Mouse (Mus musculus) kidney, embryonic 16.5 days (tissue): ENCODE measurements around the gene Fbxl21. TPM values are rescaled to one million over a fixed set of nuclear protein-coding genes. Genes with fewer than 3 reads are reported as not detected.

Experiments used
- ATAC-seq: fragments of 200-750 bp; cut with Nextera tagmentation; 2 replicates; pipeline ENCODE4 v1.8.0; 2017; ENCODE audit warnings: moderate TSS enrichment; ENCODE audit not compliant: low FRiP score, low TSS enrichment
- H3K27ac ChIP-seq: fragments of 300-500 bp; sonication (generic); 2 replicates; pipeline ENCODE4 v1.5.1; 2014; ENCODE audit warnings: low read length
- H3K27me3 ChIP-seq: fragments of 300-500 bp; sonication (generic); 2 replicates; pipeline ENCODE4 v1.6.1; 2014; ENCODE audit warnings: low read length, control low read depth, mixed read lengths; ENCODE audit not compliant: insufficient read depth
- H3K36me3 ChIP-seq: fragments of 300-500 bp; sonication (generic); 2 replicates; pipeline ENCODE4 v1.6.1; 2014; ENCODE audit warnings: low read length, control low read depth, mixed read lengths; ENCODE audit not compliant: insufficient read depth
- H3K4me1 ChIP-seq: fragments of 300-500 bp; sonication (generic); 2 replicates; pipeline ENCODE4 v1.6.1; 2014; ENCODE audit warnings: low read length, control low read depth, mixed read lengths; ENCODE audit not compliant: insufficient read depth
- H3K4me2 ChIP-seq: fragments of 300-500 bp; sonication (generic); replicated peaks from 2 replicates; pipeline ENCODE4 v1.6.1; 2014; ENCODE audit warnings: low read depth, low read length
- H3K4me3 ChIP-seq: fragments of 300-500 bp; sonication (generic); 2 replicates; pipeline ENCODE4 v1.5.1; 2014; ENCODE audit warnings: mild to moderate bottlenecking, low read length
- H3K9ac ChIP-seq: fragments of 300-500 bp; sonication (generic); replicated peaks from 2 replicates; pipeline ENCODE4 v1.6.1; 2014; ENCODE audit warnings: low read length
- H3K9me3 ChIP-seq: fragments of 300-500 bp; sonication (generic); 2 replicates; pipeline ENCODE4 v1.6.1; 2016; ENCODE audit warnings: low read length, control low read depth
- WGBS: fragments of 180-500 bp; shearing (Covaris S2); extraction: QIAGEN DNeasy Blood & Tissue Kit; methylation state at CpG from one replicate; pipeline ENCODE4 v1.1.7; 2014; 5-methylcytosine and 5-hydroxymethylcytosine counted together
- polyA plus RNA-seq: library from polyadenylated mRNA; unstranded; fragments of >200 nt; fragmentation: Nextera tagmentation; extraction: Ambion mirVana; gene quantifications from 2 replicates; pipeline ENCODE4 v1.2.1, GENCODE M21; 2015

Gene Fbxl21
- polyA plus RNA-seq, 1 experiment from 2014 or later = 2.0 TPM

DNA sequence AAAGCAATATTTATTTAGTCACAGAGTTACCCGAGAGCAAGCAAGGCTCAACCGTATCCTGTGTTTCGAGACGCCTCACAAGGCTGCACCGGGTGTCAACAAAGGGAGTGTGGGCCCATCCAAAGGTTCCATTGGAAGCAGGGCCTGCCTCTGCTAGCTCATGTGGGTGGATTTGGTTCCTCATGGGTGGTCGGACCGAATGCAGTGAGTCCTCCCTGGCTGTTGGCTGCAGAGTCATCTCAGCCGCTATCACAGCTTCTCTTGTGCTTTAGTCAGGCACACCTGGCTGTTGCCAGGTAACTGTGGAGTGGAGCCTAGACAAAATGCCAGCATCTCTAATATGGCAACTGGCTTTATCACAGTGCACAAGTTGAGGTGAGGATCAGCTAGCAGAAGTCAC is 21.6 kb upstream of the Fbxl21 start:
- Histone ChIP-seq H3K27me3 (no peaks in the 10 kb centered on the region), H3K4me1 (no peaks in the 10 kb centered on the region), H3K9me3 (no peaks in the 10 kb centered on the region), H3K4me2 (no peak overlapping the region), H3K36me3 (no peaks in the 10 kb centered on the region), H3K4me3 (no peak overlapping the region), H3K9ac (no peak overlapping the region), H3K27ac (no peak overlapping the region)
- 51% methylated on average over 8 of the region's 8 CpGs for WGBS
- ATAC-seq = peak; percentile 42; the same call in 1 of the 2 replicates

DNA sequence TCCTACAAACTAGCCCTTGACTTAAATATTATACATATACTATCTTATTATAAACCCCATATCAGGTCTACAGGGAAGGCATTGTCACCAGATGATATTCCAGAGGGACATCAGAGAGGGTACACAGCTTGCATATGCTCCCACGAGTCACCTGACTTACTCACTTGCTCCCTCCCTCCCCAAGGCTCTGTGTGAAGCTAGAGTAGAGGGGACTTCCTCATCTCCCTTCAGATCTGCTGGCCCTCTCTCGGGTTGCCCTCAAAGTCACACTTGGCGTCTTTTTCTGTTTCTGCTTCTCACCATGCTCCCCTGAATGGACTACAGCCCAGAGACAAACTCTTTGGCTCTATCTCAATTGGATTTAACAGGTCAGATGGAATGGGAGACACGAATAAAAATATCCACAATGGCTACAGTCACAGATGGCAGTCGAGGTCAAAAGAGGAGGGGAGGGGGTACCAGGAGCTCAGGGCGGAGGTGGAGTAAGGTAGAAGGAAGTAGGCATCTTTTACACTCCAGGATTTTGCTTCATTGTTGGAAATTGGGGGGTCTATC is 20.3 kb upstream of the Fbxl21 start:
- Histone ChIP-seq H3K36me3 (no peaks in the 10 kb centered on the region), H3K27ac (no peak overlapping the region), H3K4me3 (no peak overlapping the region), H3K27me3 (no peaks in the 10 kb centered on the region), H3K4me1 (no peaks in the 10 kb centered on the region), H3K9ac (no peak overlapping the region), H3K9me3 (no peaks in the 10 kb centered on the region), H3K4me2 (no peak overlapping the region)
- WGBS = 72% methylated on average over 6 of the region's 6 CpGs
- ATAC-seq = no peak

DNA sequence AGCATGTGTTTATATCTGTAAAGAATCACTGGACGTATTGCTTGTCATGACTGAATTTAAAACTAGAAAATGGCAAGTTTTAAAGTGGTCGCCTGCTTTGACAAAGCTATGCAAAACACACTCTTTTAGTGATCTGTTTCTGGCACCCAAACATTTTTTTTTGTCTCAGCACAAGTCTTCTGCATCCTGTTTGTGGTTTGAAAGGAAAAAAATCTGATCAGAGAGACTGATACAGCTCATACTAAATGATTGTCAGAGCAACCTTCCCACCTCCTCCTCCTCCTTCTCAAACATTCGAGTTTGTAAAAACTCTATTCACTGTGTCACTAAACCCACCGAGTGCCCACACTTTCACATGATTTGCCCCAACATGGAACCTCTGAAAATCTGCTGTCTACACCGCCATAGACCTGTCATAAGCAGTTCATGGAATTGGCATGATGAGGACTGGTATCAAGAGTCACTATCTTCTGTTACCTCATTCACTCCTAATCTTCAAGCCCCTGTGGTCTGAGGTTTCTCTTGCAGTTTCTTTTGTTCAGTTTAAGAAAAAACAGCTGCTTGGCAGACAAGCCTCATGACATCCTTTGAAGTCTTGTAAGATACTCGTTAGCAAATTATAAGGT is 15.3 kb upstream of the Fbxl21 start:
- Histone ChIP-seq H3K9me3 (peaks cover 4% of the 10 kb centered on the region; the same call in 1 of the 2 replicates), H3K4me2 (no peak overlapping the region), H3K4me3 (no peak overlapping the region), H3K9ac (no peak overlapping the region), H3K4me1 (no peaks in the 10 kb centered on the region), H3K36me3 (no peaks in the 10 kb centered on the region), H3K27ac (no peak overlapping the region), H3K27me3 (no peaks in the 10 kb centered on the region)
- no peak for ATAC-seq
- WGBS = 75% methylated on average over 6 of the region's 6 CpGs

DNA sequence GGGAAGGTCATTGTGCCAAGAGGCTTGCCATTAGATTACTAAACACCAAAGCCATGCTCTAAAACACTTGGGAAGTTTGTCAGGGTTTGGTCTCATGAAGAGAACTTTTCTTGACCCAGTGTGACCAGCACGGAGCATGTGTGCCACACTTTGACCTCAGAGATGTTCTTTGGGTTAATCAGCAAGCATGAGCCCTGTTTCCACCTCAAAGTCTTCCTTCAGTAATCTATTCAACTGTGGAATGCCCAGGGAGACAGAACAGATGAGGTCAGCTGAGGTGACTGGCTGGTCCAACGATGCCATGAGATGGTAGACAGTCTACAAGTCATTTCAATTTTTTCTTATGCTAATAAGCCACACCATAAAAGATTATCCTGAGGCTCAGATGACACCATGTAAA is 12.5 kb upstream of the Fbxl21 start:
- H3K9ac ChIP-seq = no peak overlapping the region
- no peaks in the 10 kb centered on the region for H3K4me1 ChIP-seq
- no peak for ATAC-seq
- H3K27ac ChIP-seq = no peak overlapping the region
- no peaks in the 10 kb centered on the region for H3K27me3 ChIP-seq
- no peaks in the 10 kb centered on the region for H3K36me3 ChIP-seq
- H3K9me3 ChIP-seq = peaks cover 4% of the 10 kb centered on the region; the same call in 1 of the 2 replicates
- 74% methylated on average over 2 of the region's 2 CpGs for WGBS
- no peak overlapping the region for H3K4me2 ChIP-seq
- no peak overlapping the region for H3K4me3 ChIP-seq

DNA sequence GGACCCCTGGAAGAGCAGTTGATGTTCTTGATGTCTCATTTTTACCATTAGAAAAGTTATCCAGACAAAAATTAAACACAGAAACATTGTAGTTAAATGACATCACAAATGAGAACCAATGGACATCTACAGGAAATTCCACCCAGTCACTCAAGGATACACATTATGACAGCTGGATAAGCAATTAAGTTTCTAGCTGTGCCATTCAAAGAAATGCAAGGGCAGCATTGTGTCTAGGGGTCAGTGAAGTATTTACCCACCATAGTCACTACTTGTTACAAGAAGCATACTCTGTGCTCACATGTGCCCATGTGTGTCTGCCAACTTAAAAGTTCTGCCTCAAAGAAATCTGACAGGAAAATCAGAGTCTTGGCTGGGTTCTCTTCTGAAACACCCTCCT is 8.7 kb upstream of the Fbxl21 start:
- H3K27ac ChIP-seq = no peak overlapping the region
- H3K27me3 ChIP-seq = no peaks in the 10 kb centered on the region
- no peak for ATAC-seq
- H3K9me3 ChIP-seq = no peaks in the 10 kb centered on the region
- no peaks in the 10 kb centered on the region for H3K36me3 ChIP-seq
- H3K9ac ChIP-seq = no peak overlapping the region
- H3K4me3 ChIP-seq = no peak overlapping the region
- H3K4me1 ChIP-seq = no peaks in the 10 kb centered on the region
- no peak overlapping the region for H3K4me2 ChIP-seq

DNA sequence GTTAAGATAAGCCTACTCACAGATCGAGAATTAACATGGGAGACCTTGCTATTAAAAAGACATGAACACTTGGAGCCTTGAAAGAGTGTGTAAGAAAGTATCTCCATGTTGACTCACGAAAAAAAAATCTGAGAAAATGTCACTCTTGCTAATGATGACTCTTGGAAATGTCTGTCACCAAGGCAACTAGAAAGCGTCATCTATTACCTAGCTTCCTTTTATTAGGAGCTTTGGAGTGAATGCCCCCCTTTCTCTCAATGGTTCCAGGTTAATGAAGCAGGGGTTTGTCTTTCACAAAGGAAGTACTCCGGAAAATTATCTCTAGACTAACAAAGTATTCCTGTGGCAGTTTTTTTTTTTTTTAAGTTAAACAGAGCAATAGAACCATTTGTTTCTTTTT is 6.0 kb upstream of the Fbxl21 start:
- Histone ChIP-seq H3K36me3 (no peaks in the 10 kb centered on the region), H3K4me3 (no peak overlapping the region), H3K9me3 (no peaks in the 10 kb centered on the region), H3K4me2 (no peak overlapping the region), H3K4me1 (no peaks in the 10 kb centered on the region), H3K27me3 (no peaks in the 10 kb centered on the region), H3K9ac (no peak overlapping the region), H3K27ac (no peak overlapping the region)
- no peak for ATAC-seq
- 67% methylated on average over 4 of the region's 4 CpGs for WGBS

DNA sequence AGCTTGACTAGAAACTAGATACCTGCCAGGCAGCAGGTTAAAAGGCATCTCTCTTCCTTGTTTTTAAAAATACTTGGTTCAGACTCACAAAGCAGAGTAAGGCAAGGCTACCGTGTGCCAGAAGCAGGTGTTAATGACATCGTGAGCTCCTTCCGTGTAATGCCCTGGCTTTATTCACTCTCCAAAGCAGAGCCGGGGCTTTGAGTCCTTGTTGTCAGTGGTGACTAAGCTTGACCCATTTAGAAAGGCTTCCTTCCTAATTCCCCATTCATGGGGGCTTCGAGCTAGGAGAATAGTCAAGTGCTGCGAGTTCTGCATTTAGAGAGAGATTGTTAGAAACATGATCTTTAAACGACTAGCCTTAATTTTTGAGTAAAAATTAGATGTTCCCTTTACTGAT is 5.5 kb upstream of the Fbxl21 start:
- Histone ChIP-seq H3K9ac (no peak overlapping the region), H3K27me3 (no peaks in the 10 kb centered on the region), H3K4me3 (no peak overlapping the region), H3K27ac (no peak overlapping the region), H3K36me3 (no peaks in the 10 kb centered on the region), H3K4me1 (no peaks in the 10 kb centered on the region), H3K4me2 (no peak overlapping the region), H3K9me3 (no peaks in the 10 kb centered on the region)
- no peak for ATAC-seq
- WGBS = 60% methylated on average over 7 of the region's 7 CpGs

DNA sequence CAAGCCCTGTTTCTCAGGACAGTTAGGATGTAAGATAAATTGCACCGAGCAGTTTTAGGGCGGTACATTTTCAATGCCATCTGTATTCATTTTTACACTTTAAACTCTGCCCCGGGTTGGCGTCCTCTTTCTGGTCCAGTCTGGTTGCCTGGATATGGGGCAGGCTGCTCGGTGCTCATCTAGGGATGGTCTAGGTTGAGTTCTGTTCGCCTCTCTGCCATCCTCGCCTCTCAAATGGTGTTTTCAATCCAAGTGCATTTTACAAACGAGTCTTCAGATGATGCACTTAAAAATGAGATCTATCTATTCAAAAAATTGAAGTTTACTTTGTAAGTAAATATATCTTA is 522 bp downstream of the Fbxl21 start:
- H3K4me2 ChIP-seq = peak overlapping the region; percentile 95
- no peaks in the 10 kb centered on the region for H3K9me3 ChIP-seq
- no peaks in the 10 kb centered on the region for H3K27me3 ChIP-seq
- WGBS = 3% methylated on average over 8 of the region's 8 CpGs
- no peak overlapping the region for H3K27ac ChIP-seq
- H3K4me3 ChIP-seq = peak overlapping the region; percentile 75
- ATAC-seq = peak; percentile 2; the same call in 1 of the 2 replicates
- H3K36me3 ChIP-seq = no peaks in the 10 kb centered on the region
- no peaks in the 10 kb centered on the region for H3K4me1 ChIP-seq
- peak overlapping the region; percentile 74 for H3K9ac ChIP-seq

DNA sequence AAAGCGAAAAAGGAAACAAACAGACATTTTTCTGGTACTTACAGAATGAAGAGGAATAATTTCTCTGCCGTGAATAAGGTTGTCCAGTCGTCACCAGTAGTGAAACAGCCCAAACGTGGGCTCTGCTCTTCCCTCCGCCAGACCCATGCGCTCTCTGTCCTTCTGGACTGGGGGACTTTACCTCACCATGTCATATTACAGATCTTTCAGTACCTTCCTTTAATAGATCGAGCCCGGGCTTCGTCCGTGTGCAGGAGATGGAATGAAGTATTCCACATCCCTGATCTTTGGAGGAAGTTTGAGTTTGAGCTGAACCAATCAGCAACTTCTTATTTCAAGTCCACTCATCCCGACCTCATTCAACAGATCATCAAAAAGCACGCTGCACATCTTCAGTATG is 4.6 kb downstream of the Fbxl21 start:
- Histone ChIP-seq H3K4me1 (no peaks in the 10 kb centered on the region), H3K9me3 (no peaks in the 10 kb centered on the region), H3K4me2 (no peak overlapping the region), H3K9ac (no peak overlapping the region), H3K4me3 (no peak overlapping the region), H3K27me3 (no peaks in the 10 kb centered on the region), H3K36me3 (no peaks in the 10 kb centered on the region), H3K27ac (no peak overlapping the region)
- no peak for ATAC-seq
- 87% methylated on average over 12 of the region's 12 CpGs for WGBS

DNA sequence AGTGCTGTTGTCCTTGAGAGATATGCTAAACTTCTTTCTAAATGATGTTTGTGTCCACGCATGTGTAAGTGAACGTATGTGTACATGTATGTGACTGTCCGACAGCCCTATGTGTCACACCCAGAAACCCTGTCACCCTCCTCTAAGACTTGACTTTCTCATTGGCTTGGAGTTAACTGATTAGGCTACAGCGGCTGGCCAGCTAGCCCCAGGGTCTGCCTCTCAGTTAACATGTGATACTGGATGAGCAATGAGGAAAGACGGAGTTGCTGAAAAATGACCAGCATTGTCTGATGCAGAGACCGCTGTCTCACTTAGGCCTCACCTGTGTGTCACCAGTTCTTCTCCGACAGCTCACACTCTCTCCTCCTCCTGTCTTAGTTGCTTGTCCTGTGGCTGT is 5.6 kb downstream of the Fbxl21 start:
- 93% methylated on average over 7 of the region's 7 CpGs for WGBS
- Histone ChIP-seq H3K9me3 (no peaks in the 10 kb centered on the region), H3K9ac (no peak overlapping the region)

More for the DNA sequence above, 5.6 kb downstream of the Fbxl21 start:
- ATAC-seq = no peak
- Histone ChIP-seq H3K27me3 (no peaks in the 10 kb centered on the region), H3K4me1 (no peaks in the 10 kb centered on the region), H3K4me3 (no peak overlapping the region), H3K36me3 (no peaks in the 10 kb centered on the region), H3K27ac (no peak overlapping the region), H3K4me2 (no peak overlapping the region)
